Mouse (Mus musculus): ENCODE measurements at regions not wholly inside any gene's neighbourhood (a gene's known extent, or its start where the extent isn't known, plus 50 kb on each side); places are given as distances from the start of the nearest gene placed in this dataset.

DNA sequence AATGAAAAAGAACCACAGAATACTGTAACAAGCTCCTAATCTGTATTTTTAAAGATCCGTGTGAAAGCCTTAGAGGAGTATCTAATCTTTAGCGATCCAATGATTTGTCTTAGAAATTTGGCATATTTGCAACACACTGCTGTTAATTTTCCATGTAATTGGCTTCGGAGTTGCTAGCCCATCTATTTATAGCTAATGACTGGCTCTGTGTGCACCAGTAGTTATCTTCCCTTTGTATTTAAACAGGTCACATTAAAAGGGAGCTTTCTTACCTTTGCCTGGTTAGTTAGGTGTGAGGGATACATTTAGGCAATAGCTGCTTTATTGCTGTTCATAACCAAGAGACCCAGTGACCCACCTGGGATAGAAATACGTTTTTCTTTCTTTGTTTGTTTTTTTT, 256.3 kb upstream of the Mme start:
- 50% methylated on average over 4 of the region's 4 CpGs for WGBS
- Histone ChIP-seq H3K36me3 (no peaks in the 10 kb centered on the region), H3K4me2 (0 out of 2 replicates have a peak overlapping the region, but pooled peaks have one; percentile 0), H3K27ac (replicated peaks) (no peak overlapping the region), H3K4me3 (no peak overlapping the region), H3K9ac (no peak overlapping the region), H3K9me3 (no peaks in the 10 kb centered on the region), H3K4me1 (peaks cover 4% of the 10 kb centered on the region; the same call in 1 of the 2 replicates), H3K27me3 (replicated peaks) (no peaks in the 10 kb centered on the region)
- no peak for ATAC-seq (ENCODE audit: extremely low read depth, insufficient number of reproducible peaks, low FRiP score, low TSS enrichment)

DNA sequence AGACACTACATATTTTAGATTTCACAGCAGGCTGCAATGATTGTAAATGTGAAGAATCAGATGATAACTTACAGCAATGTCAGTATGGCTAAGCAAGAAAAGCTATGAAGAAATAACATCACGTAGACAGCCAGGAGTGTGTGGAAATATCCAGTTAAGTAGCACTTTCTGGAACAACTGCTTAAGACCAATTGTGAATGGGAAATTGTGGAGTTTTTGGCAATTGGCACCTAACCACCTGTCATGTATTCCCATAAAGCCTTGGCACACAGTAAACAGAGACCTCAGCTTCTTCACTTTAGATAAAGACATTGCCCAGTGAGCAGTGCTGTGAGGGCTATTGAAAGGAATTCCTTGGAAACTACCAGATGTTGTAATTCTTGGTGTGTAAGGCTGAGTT, 264.4 kb upstream of the Mme start:
- Histone ChIP-seq H3K4me3 (no peak overlapping the region), H3K9ac (no peak overlapping the region), H3K27ac (replicated peaks) (no peak overlapping the region), H3K27me3 (replicated peaks) (no peaks in the 10 kb centered on the region), H3K4me1 (no peaks in the 10 kb centered on the region), H3K4me2 (no peak overlapping the region), H3K9me3 (no peaks in the 10 kb centered on the region), H3K36me3 (no peaks in the 10 kb centered on the region)
- 89% methylated on average over 1 of the region's 1 CpGs for WGBS
- no peak for ATAC-seq (ENCODE audit: extremely low read depth, insufficient number of reproducible peaks, low FRiP score, low TSS enrichment)

DNA sequence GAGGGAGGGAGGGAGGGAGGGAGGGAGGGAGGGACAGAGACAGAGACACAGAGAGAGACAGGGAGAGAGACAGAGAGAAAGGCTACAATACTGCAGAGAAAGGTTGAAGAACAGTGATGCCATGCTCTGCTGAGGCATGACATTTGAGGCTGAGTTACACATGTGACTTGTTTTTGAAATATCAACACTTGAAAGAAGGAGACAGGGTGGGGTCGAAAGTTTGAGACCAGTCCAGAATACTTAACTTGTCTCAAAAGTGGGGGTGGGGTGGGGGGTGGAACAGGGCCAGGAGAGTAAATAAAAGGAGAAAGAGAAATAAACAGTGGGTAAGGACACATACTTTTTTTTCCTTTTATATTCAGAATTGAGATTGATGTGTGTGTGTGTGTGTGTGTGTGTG, 278.1 kb upstream of the Mme start:
- WGBS = 40% methylated on average over 1 of the region's 1 CpGs
- H3K36me3 ChIP-seq = no peaks in the 10 kb centered on the region
- H3K4me1 ChIP-seq = peaks cover 6% of the 10 kb centered on the region
- no peak for ATAC-seq (ENCODE audit: extremely low read depth, insufficient number of reproducible peaks, low FRiP score, low TSS enrichment)
- H3K9ac ChIP-seq = no peak overlapping the region
- H3K9me3 ChIP-seq = no peaks in the 10 kb centered on the region
- no peaks in the 10 kb centered on the region for H3K27me3 ChIP-seq (replicated peaks)
- no peak overlapping the region for H3K27ac ChIP-seq (replicated peaks)
- no peak overlapping the region for H3K4me2 ChIP-seq
- H3K4me3 ChIP-seq = no peak overlapping the region

DNA sequence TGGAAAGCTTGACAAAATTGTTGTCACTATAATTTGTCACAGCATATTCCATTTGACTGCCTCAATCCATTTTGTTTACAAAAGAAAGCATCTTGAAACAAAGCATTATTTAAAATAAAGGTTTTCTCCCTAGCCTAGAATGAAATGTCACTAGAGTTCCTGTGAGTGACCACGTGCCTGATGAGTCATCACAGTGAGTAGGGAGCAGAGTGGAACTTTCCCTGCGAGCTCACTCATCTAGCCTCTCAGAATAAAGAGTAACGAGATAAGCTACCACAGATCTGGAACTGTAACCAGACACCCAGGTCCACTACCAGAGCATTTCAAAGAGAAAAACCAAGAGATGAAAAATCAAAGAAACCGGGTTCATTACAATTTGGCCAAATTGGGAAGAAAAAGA, 278.7 kb upstream of the Mme start:
- Histone ChIP-seq H3K36me3 (no peaks in the 10 kb centered on the region), H3K9ac (no peak overlapping the region), H3K27me3 (replicated peaks) (no peaks in the 10 kb centered on the region), H3K4me2 (no peak overlapping the region), H3K27ac (replicated peaks) (no peak overlapping the region), H3K4me1 (peaks cover 6% of the 10 kb centered on the region), H3K4me3 (no peak overlapping the region), H3K9me3 (no peaks in the 10 kb centered on the region)
- no peak for ATAC-seq (ENCODE audit: extremely low read depth, insufficient number of reproducible peaks, low FRiP score, low TSS enrichment)
- 9% methylated on average over 4 of the region's 4 CpGs for WGBS

DNA sequence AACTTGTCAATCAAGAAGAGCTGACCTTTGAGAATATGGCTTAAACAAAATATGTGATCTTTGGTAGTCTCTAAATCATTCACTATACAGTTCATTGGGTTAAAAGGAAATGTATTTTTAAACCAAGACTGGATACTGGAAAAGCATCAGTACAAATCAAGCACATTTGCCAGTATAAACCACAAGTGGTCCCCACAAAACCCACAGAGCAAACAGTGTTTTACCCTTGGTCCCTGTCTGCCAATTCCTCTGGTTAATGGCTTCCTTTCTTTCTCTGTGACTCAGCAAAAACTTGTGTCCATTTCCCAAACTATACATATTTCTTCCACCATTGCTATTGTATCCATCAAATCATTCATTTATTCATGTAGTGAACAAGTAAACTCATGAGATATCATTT, 296.0 kb upstream of the Mme start:
- no peak overlapping the region for H3K4me3 ChIP-seq
- no peaks in the 10 kb centered on the region for H3K36me3 ChIP-seq
- H3K9ac ChIP-seq = no peak overlapping the region
- no peaks in the 10 kb centered on the region for H3K27me3 ChIP-seq (replicated peaks)
- 0 out of 2 replicates have a peak, but pooled peaks cover 2% of the 10 kb centered on the region for H3K9me3 ChIP-seq
- H3K27ac ChIP-seq (replicated peaks) = no peak overlapping the region
- no peaks in the 10 kb centered on the region for H3K4me1 ChIP-seq
- no peak for ATAC-seq (ENCODE audit: extremely low read depth, insufficient number of reproducible peaks, low FRiP score, low TSS enrichment)
- H3K4me2 ChIP-seq = no peak overlapping the region

DNA sequence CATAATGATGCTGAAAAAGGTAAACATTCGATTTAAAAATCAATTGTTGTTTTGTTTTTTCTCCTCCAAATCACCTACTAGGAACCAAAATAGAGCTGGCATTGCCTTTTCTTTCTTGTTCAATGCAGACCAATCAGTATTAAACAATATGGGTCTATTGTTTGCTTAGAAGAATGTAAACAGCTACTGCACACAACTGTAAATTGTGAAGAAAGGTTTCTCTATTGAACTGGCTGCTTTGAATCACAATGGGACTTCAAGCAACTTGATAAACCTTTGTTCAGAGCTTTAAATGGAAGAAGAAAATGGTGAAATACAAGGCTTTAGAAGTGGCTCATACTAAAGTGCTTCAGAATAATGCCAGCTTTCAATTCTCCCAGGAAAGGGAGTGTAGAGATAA, 302.7 kb upstream of the Mme start:
- no peak for ATAC-seq (ENCODE audit: extremely low read depth, insufficient number of reproducible peaks, low FRiP score, low TSS enrichment)
- no peaks in the 10 kb centered on the region for H3K36me3 ChIP-seq

DNA sequence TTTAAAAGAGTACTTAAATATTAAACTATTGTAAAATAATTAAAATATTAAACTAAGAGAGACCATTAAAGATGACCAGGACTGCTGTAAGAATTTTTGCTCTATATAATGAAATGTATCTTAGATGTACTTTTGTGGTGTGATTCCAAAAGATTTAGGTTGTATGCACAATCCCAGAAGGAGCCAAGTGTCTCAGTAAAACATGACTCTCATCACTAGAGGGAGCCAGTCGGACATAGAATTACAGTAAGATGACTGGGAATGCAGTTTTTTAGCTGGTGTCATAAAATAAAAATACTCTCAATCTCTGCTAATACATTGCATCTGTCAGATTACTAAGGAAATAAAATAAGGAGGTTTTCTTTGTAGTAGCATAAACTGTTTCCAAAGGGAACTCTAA, 316.9 kb upstream of the Mme start:
- H3K4me2 ChIP-seq = no peak overlapping the region
- no peaks in the 10 kb centered on the region for H3K9me3 ChIP-seq
- ATAC-seq (ENCODE audit: extremely low read depth, insufficient number of reproducible peaks, low FRiP score, low TSS enrichment) = no peak
- no peak overlapping the region for H3K27ac ChIP-seq (replicated peaks)
- H3K9ac ChIP-seq = no peak overlapping the region
- 6% methylated on average over 1 of the region's 1 CpGs for WGBS
- H3K36me3 ChIP-seq = no peaks in the 10 kb centered on the region
- H3K27me3 ChIP-seq (replicated peaks) = no peaks in the 10 kb centered on the region
- H3K4me1 ChIP-seq = no peaks in the 10 kb centered on the region
- H3K4me3 ChIP-seq = no peak overlapping the region

More for the DNA sequence above, 302.7 kb upstream of the Mme start:
- Histone ChIP-seq H3K4me1 (no peaks in the 10 kb centered on the region), H3K9ac (no peak overlapping the region), H3K27me3 (replicated peaks) (no peaks in the 10 kb centered on the region), H3K4me2 (no peak overlapping the region), H3K4me3 (no peak overlapping the region), H3K27ac (replicated peaks) (no peak overlapping the region), H3K9me3 (0 out of 2 replicates have a peak, but pooled peaks cover 2% of the 10 kb centered on the region)
- 73% methylated on average over 1 of the region's 1 CpGs for WGBS

DNA sequence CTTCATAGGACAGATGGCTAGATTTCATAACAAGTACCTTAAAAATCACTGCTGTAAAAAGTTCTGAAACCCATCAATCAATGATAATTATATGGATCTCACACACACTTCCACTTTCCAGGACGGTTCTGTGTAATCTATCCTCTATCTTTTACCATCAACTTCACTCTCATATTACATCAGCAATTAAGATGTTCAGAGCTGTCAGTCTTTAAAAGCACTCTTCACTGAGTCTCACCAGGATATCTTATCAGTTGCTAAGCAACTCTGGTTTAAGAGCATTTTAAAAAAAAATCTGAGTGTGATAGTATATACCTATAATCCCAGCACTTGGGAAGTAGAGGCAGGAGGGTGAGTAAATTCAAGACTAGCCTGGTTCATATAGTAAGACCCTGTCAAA, 312.0 kb upstream of the Gpr149 start:
- no peak overlapping the region for H3K9ac ChIP-seq
- no peaks in the 10 kb centered on the region for H3K27me3 ChIP-seq (replicated peaks)
- H3K9me3 ChIP-seq = no peaks in the 10 kb centered on the region
- H3K4me2 ChIP-seq = no peak overlapping the region
- no peak overlapping the region for H3K4me3 ChIP-seq
- H3K4me1 ChIP-seq = no peaks in the 10 kb centered on the region
- WGBS = 14% methylated on average over 1 of the region's 1 CpGs
- no peaks in the 10 kb centered on the region for H3K36me3 ChIP-seq
- no peak for ATAC-seq (ENCODE audit: extremely low read depth, insufficient number of reproducible peaks, low FRiP score, low TSS enrichment)
- no peak overlapping the region for H3K27ac ChIP-seq (replicated peaks)

DNA sequence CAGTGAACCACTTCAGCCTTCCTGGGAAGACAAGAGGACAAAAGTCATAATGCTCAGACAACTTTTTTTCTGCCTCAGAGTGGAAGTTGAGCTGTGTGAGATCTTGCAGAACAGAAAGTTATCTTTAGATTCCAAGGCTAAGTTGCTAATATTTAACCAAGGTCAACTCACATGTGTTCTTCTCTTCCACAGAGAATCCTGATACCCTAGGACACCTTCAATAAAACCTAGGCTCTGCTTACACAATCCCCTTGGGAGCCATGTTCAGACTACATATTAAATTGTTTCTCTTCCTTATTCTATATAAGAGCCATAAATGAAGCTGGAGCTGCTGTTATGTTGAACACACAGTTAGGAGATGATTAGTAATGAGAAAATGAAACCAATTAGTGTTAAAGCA, 280.2 kb upstream of the Gpr149 start:
- no peak overlapping the region for H3K27ac ChIP-seq (replicated peaks)
- H3K9ac ChIP-seq = no peak overlapping the region
- no peaks in the 10 kb centered on the region for H3K4me1 ChIP-seq
- H3K27me3 ChIP-seq (replicated peaks) = no peaks in the 10 kb centered on the region
- no peaks in the 10 kb centered on the region for H3K9me3 ChIP-seq
- no peak overlapping the region for H3K4me2 ChIP-seq
- H3K4me3 ChIP-seq = no peak overlapping the region
- no peak for ATAC-seq (ENCODE audit: extremely low read depth, insufficient number of reproducible peaks, low FRiP score, low TSS enrichment)
- H3K36me3 ChIP-seq = no peaks in the 10 kb centered on the region

DNA sequence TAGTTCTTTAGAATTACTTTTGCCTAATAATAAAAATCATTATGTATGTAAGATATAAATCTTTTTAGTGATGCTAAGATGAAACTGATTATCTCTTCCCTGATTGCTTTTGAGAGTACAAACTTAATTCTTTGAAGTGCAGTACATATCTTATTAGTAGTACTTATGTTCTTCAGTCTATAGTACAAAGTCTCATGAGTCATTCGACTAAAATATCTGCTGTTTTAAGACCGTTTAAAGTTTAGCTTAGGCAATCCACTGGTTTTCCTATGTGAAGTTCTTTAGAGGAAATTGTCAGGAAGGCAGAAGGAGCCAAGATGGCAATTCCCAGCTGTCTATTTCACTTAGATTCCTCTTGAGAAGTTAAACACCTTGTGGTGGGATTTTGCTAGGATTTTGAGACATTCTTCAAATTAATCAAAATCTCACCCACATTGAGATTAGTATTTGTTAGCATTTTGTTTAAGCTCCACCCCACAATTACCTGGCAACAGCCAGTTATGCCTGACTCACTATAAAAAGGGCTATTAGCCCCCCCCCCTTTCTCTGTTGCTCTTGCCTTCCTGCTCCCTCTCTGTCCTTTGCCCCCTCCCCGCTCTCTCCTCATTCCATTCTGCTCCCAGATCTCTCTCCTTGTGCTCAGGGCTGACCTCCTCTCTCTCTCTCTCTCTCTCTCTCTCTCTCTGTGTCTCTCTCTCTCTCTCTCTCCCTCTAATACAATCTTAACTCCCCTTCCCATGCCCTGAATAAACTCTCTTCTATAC, 277.6 kb upstream of the Gpr149 start:
- Histone ChIP-seq H3K27me3 (replicated peaks) (no peaks in the 10 kb centered on the region), H3K4me1 (no peaks in the 10 kb centered on the region), H3K4me2 (no peak overlapping the region), H3K27ac (replicated peaks) (no peak overlapping the region), H3K36me3 (no peaks in the 10 kb centered on the region), H3K9me3 (no peaks in the 10 kb centered on the region), H3K9ac (no peak overlapping the region), H3K4me3 (no peak overlapping the region)
- 76% methylated on average over 3 of the region's 3 CpGs for WGBS
- ATAC-seq (ENCODE audit: extremely low read depth, insufficient number of reproducible peaks, low FRiP score, low TSS enrichment) = no peak

DNA sequence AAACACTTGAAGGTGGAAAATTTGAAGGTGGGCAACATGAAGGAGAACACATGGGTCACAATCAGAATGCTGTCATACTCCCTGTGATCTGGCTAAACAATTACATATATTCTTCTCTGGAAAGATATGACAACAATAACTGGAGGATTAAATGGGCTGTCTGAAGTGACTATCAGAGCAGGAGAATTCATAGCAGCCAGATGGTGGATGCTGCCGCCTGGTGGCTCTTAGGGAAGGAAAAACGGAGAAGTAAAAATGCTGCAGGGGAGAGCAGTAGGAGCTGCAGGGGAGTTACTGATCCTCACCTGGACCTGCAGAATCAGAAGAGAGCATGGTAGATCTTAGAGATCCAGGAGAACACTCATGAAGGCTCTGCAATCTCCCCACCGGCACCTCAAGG, 255.8 kb upstream of the Gpr149 start:
- H3K27ac ChIP-seq (replicated peaks) = no peak overlapping the region
- H3K9ac ChIP-seq = no peak overlapping the region
- H3K4me3 ChIP-seq = no peak overlapping the region
- no peaks in the 10 kb centered on the region for H3K27me3 ChIP-seq (replicated peaks)
- 18% methylated on average over 3 of the region's 3 CpGs for WGBS
- no peaks in the 10 kb centered on the region for H3K9me3 ChIP-seq
- no peaks in the 10 kb centered on the region for H3K36me3 ChIP-seq
- H3K4me1 ChIP-seq = no peaks in the 10 kb centered on the region
- H3K4me2 ChIP-seq = no peak overlapping the region
- no peak for ATAC-seq (ENCODE audit: extremely low read depth, insufficient number of reproducible peaks, low FRiP score, low TSS enrichment)

DNA sequence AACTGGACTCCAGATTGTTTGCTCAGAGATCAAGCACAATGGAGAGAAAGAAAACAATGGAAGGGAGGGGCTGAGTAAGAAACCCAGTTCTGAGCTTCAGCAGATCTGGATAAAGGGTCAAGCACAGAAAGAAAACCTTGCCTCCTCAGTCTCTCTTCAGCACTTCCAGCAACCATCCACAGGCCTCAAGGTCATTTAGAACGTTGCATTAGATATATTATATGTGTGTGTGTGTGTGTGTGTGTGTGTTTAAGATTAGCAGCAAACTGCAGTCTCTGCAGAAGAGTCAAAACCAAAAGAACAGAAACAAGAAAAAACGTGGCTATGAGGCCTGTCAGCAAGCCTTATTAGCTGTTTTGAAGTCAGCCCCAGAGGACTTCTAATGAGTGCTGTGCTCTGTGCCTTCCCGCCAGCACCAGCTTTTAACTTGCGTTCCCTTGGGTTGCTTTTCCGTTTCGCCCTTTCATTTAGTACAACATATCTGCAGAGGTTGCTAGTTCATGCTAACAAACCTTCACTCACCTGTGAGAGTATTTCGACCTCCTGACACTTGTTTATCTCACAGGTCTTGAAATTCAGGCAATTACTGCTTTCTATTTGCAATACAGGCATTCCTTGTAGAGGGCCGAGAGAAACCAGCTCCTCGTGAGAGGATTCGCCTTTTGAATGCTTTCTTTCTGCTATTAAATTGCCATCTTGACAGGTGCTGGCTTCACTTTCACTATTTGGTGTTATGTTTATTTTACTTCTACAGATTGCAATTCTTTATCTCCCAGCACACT, 230.9 kb upstream of the Gpr149 start:
- H3K4me2 ChIP-seq = no peak overlapping the region
- 64% methylated on average over 10 of the region's 10 CpGs for WGBS
- H3K27ac ChIP-seq (replicated peaks) = no peak overlapping the region
- H3K9me3 ChIP-seq = no peaks in the 10 kb centered on the region
- no peaks in the 10 kb centered on the region for H3K4me1 ChIP-seq
- ATAC-seq (ENCODE audit: extremely low read depth, insufficient number of reproducible peaks, low FRiP score, low TSS enrichment) = no peak
- no peaks in the 10 kb centered on the region for H3K36me3 ChIP-seq
- H3K9ac ChIP-seq = no peak overlapping the region
- H3K4me3 ChIP-seq = no peak overlapping the region
- H3K27me3 ChIP-seq (replicated peaks) = no peaks in the 10 kb centered on the region

All from heart, embryonic 13.5 days (tissue).